In the genomic region with DNA sequence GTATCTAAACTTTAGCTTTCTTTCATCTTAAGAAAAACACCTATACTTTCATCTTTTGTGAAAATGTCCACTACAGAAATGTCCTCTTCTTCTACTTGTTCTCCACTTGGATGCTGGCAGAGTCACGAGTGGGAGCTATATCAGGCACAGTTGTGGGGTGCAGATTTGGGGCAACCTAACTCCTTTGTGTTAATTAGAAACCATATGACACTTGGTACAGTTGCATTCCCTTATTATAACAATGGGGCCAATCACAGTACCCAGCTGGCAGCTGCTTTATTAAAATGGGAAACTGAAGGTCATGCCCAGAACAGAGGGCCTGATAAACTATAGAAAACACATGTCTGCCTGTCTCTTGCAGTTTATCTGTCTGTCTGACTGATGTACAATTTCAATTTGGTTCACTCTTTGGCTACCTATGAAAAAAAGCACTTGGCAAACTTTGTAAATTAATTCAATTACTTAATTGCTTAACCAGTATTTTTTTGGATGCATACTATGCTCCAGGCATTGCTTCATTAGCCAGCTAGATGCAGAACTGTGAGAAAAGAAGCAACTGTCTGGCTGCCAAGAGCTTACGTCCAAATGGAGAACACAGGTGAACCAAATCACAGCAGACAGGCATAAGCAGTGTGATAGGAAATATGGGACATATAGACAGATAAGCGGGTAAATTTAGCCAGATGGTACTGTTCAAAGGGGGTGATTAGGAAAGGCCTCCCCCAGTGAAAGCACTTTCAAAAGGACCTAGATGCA, we compare ENCODE assay signal across 29 mouse cellular contexts. TPM values are rescaled to one million over a fixed set of nuclear protein-coding genes. Genes with fewer than 3 reads are reported as not detected.
A peak's percentile ranks its signal among the peaks of the same experiment; 100 is the strongest.
DNase-seq lines count a peak whose midpoint lies in the region; ATAC-seq and TF ChIP-seq lines count a peak whose summit lies in the region.
"Had no signal": no experiment of that assay in that cellular context is flagged by ENCODE, and none has a peak within 500 bp of the region (broad histone marks: within the 10 kb centered on the region; RNA-seq: fewer than 3 reads in every experiment).

No protein-coding gene starts in this region.

- no peak overlapping the region for H3K27ac ChIP-seq in forebrain, embryonic 14.5 days (ENCODE audit: low read depth, low read length)
- no peak overlapping the region for H3K27ac ChIP-seq in forebrain, embryonic 12.5 days
- peak overlapping the region; percentile 5 for H3K27ac ChIP-seq in heart, postnatal 0 days (ENCODE audit: low read depth)
- no peak overlapping the region for H3K27ac ChIP-seq in midbrain, postnatal 0 days (ENCODE audit: low read depth, low read length)
- H3K27ac ChIP-seq: heart, adult 2 months; heart, embryonic 13.5 days; hindbrain, embryonic 14.5 days; liver, embryonic 13.5 days; macrophage; midbrain, embryonic 13.5 days; stomach, embryonic 15.5 days had no signal

- no peak overlapping the region for H3K9ac ChIP-seq in forebrain, embryonic 14.5 days (ENCODE audit: low read length)
- H3K9ac ChIP-seq in forebrain, embryonic 12.5 days, result no peak overlapping the region
- H3K9ac ChIP-seq in heart, postnatal 0 days (replicated peaks; ENCODE audit: low read depth, low read length), result no peak overlapping the region
- no peak overlapping the region for H3K9ac ChIP-seq in midbrain, postnatal 0 days (replicated peaks; ENCODE audit: low read length, poor library complexity, severe bottlenecking)
- H3K9ac ChIP-seq: heart, embryonic 13.5 days; hindbrain, embryonic 14.5 days; liver, embryonic 13.5 days; midbrain, embryonic 13.5 days; stomach, embryonic 15.5 days had no signal

- no peak overlapping the region for H3K4me2 ChIP-seq in forebrain, embryonic 14.5 days (ENCODE audit: low read length)
- no peak overlapping the region for H3K4me2 ChIP-seq in forebrain, embryonic 12.5 days
- no peak overlapping the region for H3K4me2 ChIP-seq in heart, postnatal 0 days (ENCODE audit: low read depth, low read length)
- no peak overlapping the region for H3K4me2 ChIP-seq in midbrain, postnatal 0 days (ENCODE audit: low read depth, low read length, poor library complexity, severe bottlenecking)
- H3K4me2 ChIP-seq: heart, embryonic 13.5 days; hindbrain, embryonic 14.5 days; liver, embryonic 13.5 days; midbrain, embryonic 13.5 days; stomach, embryonic 15.5 days had no signal

- no peak for TF ChIP-seq EP300 in heart, postnatal 0 days (IDR thresholded peaks at IDR 0.05; ENCODE audit: low read depth)

- H3K27me3 ChIP-seq in forebrain, embryonic 14.5 days (replicated peaks; ENCODE audit: control insufficient read depth, insufficient read depth, low read length), result no peaks in the 10 kb centered on the region
- H3K27me3 ChIP-seq in forebrain, embryonic 12.5 days, result no peaks in the 10 kb centered on the region
- H3K27me3 ChIP-seq in heart, postnatal 0 days (ENCODE audit: control insufficient read depth, insufficient read depth, low read length), result no peaks in the 10 kb centered on the region
- no peaks in the 10 kb centered on the region for H3K27me3 ChIP-seq in midbrain, postnatal 0 days (ENCODE audit: insufficient read depth, low read length)
- H3K27me3 ChIP-seq: CH12.LX; heart, embryonic 13.5 days; liver, embryonic 13.5 days; midbrain, embryonic 13.5 days; stomach, embryonic 15.5 days had no signal

- DNase-seq in cerebellum, adult 11-12 months, result peak; percentile 27
- no peak for DNase-seq in cerebellum, postnatal 10 days
- DNase-seq in forebrain, embryonic 14.5 days (ENCODE audit: low spot score), result peak; percentile 50
- DNase-seq in heart, postnatal 0 days (ENCODE audit: low spot score), result no peak
- DNase-seq in heart, postnatal 14 days, result no peak
- DNase-seq in retina, embryonic 14.5 days (ENCODE audit: low spot score), result peak; percentile 12
- no peak for DNase-seq in midbrain, postnatal 0 days (ENCODE audit: low spot score)
- DNase-seq: adrenal gland, adult 8-10 months; gastrocnemius, postnatal 25 days; heart, adult 2 months; heart, postnatal 4 days; kidney, adult 11 months; kidney, postnatal 14 days; left cerebral cortex, postnatal 4 days; liver, embryonic 13.5 days; lung, adult 2 months; lung, postnatal 10 days; right cerebral cortex, postnatal 25 days had no signal

- peak; percentile 72 for ATAC-seq in forebrain, embryonic 14.5 days
- ATAC-seq in forebrain, embryonic 12.5 days (ENCODE audit: low FRiP score), result no peak
- ATAC-seq in heart, postnatal 0 days (ENCODE audit: insufficient read depth, low read depth), result no peak
- no peak for ATAC-seq in midbrain, postnatal 0 days (ENCODE audit: low FRiP score)
- ATAC-seq: midbrain, embryonic 13.5 days had no signal

- intact Hi-C loops in heart, postnatal 14 days (cut with DNase I), result no loop called here

- 45% methylated on average over 3 of the region's 3 CpGs for WGBS in forebrain, embryonic 14.5 days
- 74% methylated on average over 3 of the region's 3 CpGs for WGBS in forebrain, embryonic 12.5 days
- WGBS in heart, postnatal 0 days, result 51% methylated on average over 3 of the region's 3 CpGs
- 71% methylated on average over 3 of the region's 3 CpGs for WGBS in midbrain, postnatal 0 days

- no peaks in the 10 kb centered on the region for H3K36me3 ChIP-seq in forebrain, embryonic 14.5 days (ENCODE audit: control insufficient read depth, insufficient read depth, low read length)
- H3K36me3 ChIP-seq in forebrain, embryonic 12.5 days (replicated peaks), result no peaks in the 10 kb centered on the region
- no peaks in the 10 kb centered on the region for H3K36me3 ChIP-seq in heart, postnatal 0 days (replicated peaks; ENCODE audit: control insufficient read depth, insufficient read depth, low read length)
- no peaks in the 10 kb centered on the region for H3K36me3 ChIP-seq in midbrain, postnatal 0 days (ENCODE audit: insufficient read depth, low read length)
- H3K36me3 ChIP-seq: heart, embryonic 13.5 days; liver, embryonic 13.5 days; midbrain, embryonic 13.5 days; stomach, embryonic 15.5 days had no signal

- TF ChIP-seq CTCF in heart, postnatal 0 days (IDR thresholded peaks at IDR 0.05; ENCODE audit: low read depth), result no peak
- TF ChIP-seq CTCF in midbrain, postnatal 0 days (IDR thresholded peaks at IDR 0.05), result no peak

- H3K4me3 ChIP-seq in forebrain, embryonic 14.5 days (ENCODE audit: low read depth, low read length), result no peak overlapping the region
- H3K4me3 ChIP-seq in forebrain, embryonic 12.5 days (replicated peaks), result no peak overlapping the region
- H3K4me3 ChIP-seq in heart, postnatal 0 days (ENCODE audit: low read depth, low read length), result no peak overlapping the region
- H3K4me3 ChIP-seq in midbrain, postnatal 0 days (ENCODE audit: low read depth, low read length), result no peak overlapping the region
- H3K4me3 ChIP-seq: erythroblast, embryonic 14.5 days; heart, adult 2 months; heart, embryonic 13.5 days; liver, embryonic 13.5 days; midbrain, embryonic 13.5 days; stomach, embryonic 15.5 days had no signal

- H3K9me3 ChIP-seq in forebrain, embryonic 14.5 days (replicated peaks; ENCODE audit: control insufficient read depth, low read length), result no peaks in the 10 kb centered on the region
- no peaks in the 10 kb centered on the region for H3K9me3 ChIP-seq in forebrain, embryonic 12.5 days
- H3K9me3 ChIP-seq in heart, postnatal 0 days (replicated peaks; ENCODE audit: control insufficient read depth, low read length), result no peaks in the 10 kb centered on the region
- H3K9me3 ChIP-seq in midbrain, postnatal 0 days (ENCODE audit: low read length), result no peaks in the 10 kb centered on the region
- H3K9me3 ChIP-seq: heart, embryonic 13.5 days; liver, embryonic 13.5 days; midbrain, embryonic 13.5 days; stomach, embryonic 15.5 days had no signal

- H3K4me1 ChIP-seq in forebrain, embryonic 14.5 days (ENCODE audit: control insufficient read depth, insufficient read depth, low read length), result peaks cover 3% of the 10 kb centered on the region; the same call in 1 of the 2 replicates
- no peaks in the 10 kb centered on the region for H3K4me1 ChIP-seq in forebrain, embryonic 12.5 days
- peaks cover 24% of the 10 kb centered on the region for H3K4me1 ChIP-seq in heart, postnatal 0 days (ENCODE audit: control insufficient read depth, insufficient read depth)
- H3K4me1 ChIP-seq in midbrain, postnatal 0 days (ENCODE audit: insufficient read depth, low read length), result no peaks in the 10 kb centered on the region
- H3K4me1 ChIP-seq: liver, embryonic 13.5 days; midbrain, embryonic 13.5 days; stomach, embryonic 15.5 days had no signal

RNA-seq across cellular contexts. Expression of gene Snap91, which starts 29.8 kb away (rescaled TPM):
- polyA plus RNA-seq in forebrain, embryonic 14.5 days (2014; fragmentation: Nextera tagmentation; extraction: Ambion mirVana), result 43.1 and 55.1 TPM in 2 replicates
- polyA plus RNA-seq in forebrain, embryonic 12.5 days (2016; fragmentation: Nextera tagmentation; extraction: Ambion mirVana), result 28.0 and 28.4 TPM in 2 replicates
- 55.3 and 66.3 TPM in 2 replicates for total RNA-seq in heart, postnatal 0 days (2014; rRNA removed; ENCODE audit: low replicate concordance)
- polyA plus RNA-seq in heart, postnatal 0 days (2015; fragmentation: Nextera tagmentation; extraction: Ambion mirVana), result 45.0 and 47.1 TPM in 2 replicates
- 10 to 100 TPM; 16.8 to 18.2 TPM for total RNA-seq in heart, postnatal 14 days (2021)
- 225 and 247 TPM in 2 replicates for total RNA-seq in midbrain, postnatal 0 days (2014; rRNA removed)
- polyA plus RNA-seq in midbrain, postnatal 0 days (2015; fragmentation: Nextera tagmentation; extraction: Ambion mirVana), result 158 and 161 TPM in 2 replicates
- total RNA-seq: megakaryocyte-erythroid progenitor cell, adult 5-6 weeks; monocyte, adult 5-6 weeks had no signal
- polyA plus RNA-seq: C2C12, macrophage had no signal

Comparison
In these comparisons a context has a peak if more than half of its experiments do, and no peak if none do; other contexts are left out.
1. DNase-seq: peak in cerebellum, adult 11-12 months (single experiment), forebrain, embryonic 14.5 days (single experiment) and retina, embryonic 14.5 days (single experiment); none in cerebellum, postnatal 10 days (0 of 2), heart, postnatal 0 days (single experiment), heart, postnatal 14 days (0 of 2) and midbrain, postnatal 0 days (single experiment).